19 mouse cellular contexts compared by ENCODE assay signal in genomic region chr6:71568616-71569015, GRCm38 (mm10).
"Had no signal": no experiment of that assay in that cellular context is flagged by ENCODE, and none has a peak within 500 bp of the region (broad histone marks: within the 10 kb centered on the region; RNA-seq: fewer than 3 reads in every experiment).

No protein-coding gene starts in this region.

- ATAC-seq: intestine, postnatal 0 days; liver, postnatal 0 days; midbrain, embryonic 16.5 days had no signal

- H3K9ac ChIP-seq: limb, embryonic 12.5 days; liver, embryonic 13.5 days; liver, postnatal 0 days; lung, embryonic 15.5 days; neural tube, embryonic 13.5 days had no signal

- DNase-seq: kidney, adult 9 months; kidney, postnatal 4 days; liver; liver, embryonic 13.5 days; liver, postnatal 0 days; lung, postnatal 14 days; retina, postnatal 1 day; right cerebral cortex, postnatal 14 days; thymus, adult 2 months; thymus, postnatal 25 days had no signal

- H3K9me3 ChIP-seq: limb, embryonic 12.5 days; liver, embryonic 13.5 days; lung, embryonic 15.5 days; megakaryocyte, embryonic 14.5 days; neural tube, embryonic 13.5 days had no signal

- H3K4me2 ChIP-seq: limb, embryonic 12.5 days; liver, embryonic 13.5 days; lung, embryonic 15.5 days; midbrain, embryonic 11.5 days; neural tube, embryonic 13.5 days had no signal

- H3K27me3 ChIP-seq: limb, embryonic 12.5 days; liver, embryonic 13.5 days; lung, embryonic 15.5 days; megakaryocyte, embryonic 14.5 days; neural tube, embryonic 13.5 days had no signal

- H3K4me1 ChIP-seq: limb, embryonic 12.5 days; liver, embryonic 13.5 days; lung, embryonic 15.5 days; neural tube, embryonic 13.5 days had no signal

- H3K4me3 ChIP-seq: layer of hippocampus, adult 2 months; limb, embryonic 12.5 days; liver, embryonic 13.5 days; lung, embryonic 15.5 days; megakaryocyte, embryonic 14.5 days; neural tube, embryonic 13.5 days had no signal

- H3K27ac ChIP-seq: layer of hippocampus, adult 2 months; limb, embryonic 12.5 days; liver, embryonic 13.5 days; lung, embryonic 15.5 days; macrophage; neural tube, embryonic 13.5 days had no signal
